ENCODE assay signal across 12 mouse cellular contexts in genomic region chr2:33918824-33919223, GRCm38 (mm10). TPM values are rescaled to one million over a fixed set of nuclear protein-coding genes. Genes with fewer than 3 reads are reported as not detected.
A peak's percentile ranks its signal among the peaks of the same experiment; 100 is the strongest.
DNase-seq lines count a peak whose midpoint lies in the region; ATAC-seq and TF ChIP-seq lines count a peak whose summit lies in the region.
"Had no signal": no experiment of that assay in that cellular context is flagged by ENCODE, and none has a peak within 500 bp of the region (broad histone marks: within the 10 kb centered on the region; RNA-seq: fewer than 3 reads in every experiment).

No protein-coding gene starts in this region.

- TF ChIP-seq EP300 in CH12.LX (IDR thresholded peaks at IDR 0.05; ENCODE audit: low read length): no peak

- no peak overlapping the region for H3K9ac ChIP-seq in CH12.LX (ENCODE audit: insufficient read depth, low read depth)
- no peak overlapping the region for H3K9ac ChIP-seq in midbrain, embryonic 13.5 days (replicated peaks)
- H3K9ac ChIP-seq: limb, embryonic 15.5 days had no signal

- 74% methylated on average over 3 of the region's 3 CpGs for WGBS in kidney, adult 2 months
- 97% methylated on average over 3 of the region's 3 CpGs for WGBS in thymus, adult 2 months
- 85% methylated on average over 3 of the region's 3 CpGs for WGBS in midbrain, embryonic 13.5 days

- peak; percentile 7 for DNase-seq in kidney, adult 2 months
- DNase-seq in kidney, adult 18-20 months: no peak
- DNase-seq in CH12.LX (ENCODE audit: extremely low read depth): peak; percentile 42
- peak; percentile 44 to 57 for DNase-seq in kidney, postnatal 4 days
- no peak for DNase-seq in thymus, adult 2 months
- no peak for DNase-seq in gastrocnemius, adult 8-10 months (ENCODE audit: low spot score in 2 of 2)
- DNase-seq: cerebellum, adult 11 months had no signal

- ATAC-seq in common myeloid progenitor, adult 5-6 weeks (replicated peaks; ENCODE audit: low read depth, poor library complexity, severe bottlenecking): peak; percentile 76
- no peak for ATAC-seq in midbrain, embryonic 13.5 days
- ATAC-seq: activated CD4-positive, CD25-positive, alpha-beta regulatory T cell, adult 4 months had no signal

- in situ Hi-C loops in CH12.LX (cut with MboI; ENCODE audit: low pct_ligation_motif_present, low pct_unique_long_range_greater_than_20kb, low sequenced_read_pairs): no loop called here

- no peaks in the 10 kb centered on the region for H3K27me3 ChIP-seq in kidney, adult 2 months (replicated peaks; ENCODE audit: control insufficient read depth, insufficient read depth, low read length)
- H3K27me3 ChIP-seq in CH12.LX (replicated peaks): no peaks in the 10 kb centered on the region
- no peaks in the 10 kb centered on the region for H3K27me3 ChIP-seq in thymus, adult 2 months (ENCODE audit: control insufficient read depth, insufficient read depth, low read length)
- no peaks in the 10 kb centered on the region for H3K27me3 ChIP-seq in midbrain, embryonic 13.5 days

- H3K4me3 ChIP-seq in kidney, adult 2 months (ENCODE audit: insufficient read depth, low read depth, low read length): no peak overlapping the region
- no peak overlapping the region for H3K4me3 ChIP-seq in CH12.LX (replicated peaks in 1 of 3; ENCODE audit: low read depth in 2 of 3, low read length in 2 of 3, poor library complexity in 1 of 3)
- H3K4me3 ChIP-seq in thymus, adult 2 months (ENCODE audit: control insufficient read depth, insufficient read depth, low read length): no peak overlapping the region
- no peak overlapping the region for H3K4me3 ChIP-seq in midbrain, embryonic 13.5 days (replicated peaks)
- H3K4me3 ChIP-seq: gastrocnemius, adult 2 months; limb, embryonic 15.5 days had no signal

- no peak for TF ChIP-seq POLR2A in kidney, adult 2 months (IDR thresholded peaks at IDR 0.05; ENCODE audit: low read depth, low read length)
- no peak for TF ChIP-seq POLR2A in CH12.LX (IDR thresholded peaks at IDR 0.05; ENCODE audit: low read depth, low read length)
- no peak for TF ChIP-seq POLR2A in thymus, adult 2 months (IDR thresholded peaks at IDR 0.05; ENCODE audit: control insufficient read depth, extremely low read depth, insufficient read depth, low read length, poor library complexity)

- H3K9me3 ChIP-seq in CH12.LX (replicated peaks; ENCODE audit: low read length): no peaks in the 10 kb centered on the region
- 0 out of 2 replicates have a peak, but pooled peaks cover 3% of the 10 kb centered on the region for H3K9me3 ChIP-seq in midbrain, embryonic 13.5 days
- H3K9me3 ChIP-seq: limb, embryonic 15.5 days had no signal

- H3K79me2 ChIP-seq in CH12.LX (replicated peaks; ENCODE audit: control insufficient read depth, extremely low read depth, insufficient read depth, poor library complexity, severe bottlenecking): no peaks in the 10 kb centered on the region

- H3K4me1 ChIP-seq in kidney, adult 2 months (ENCODE audit: control insufficient read depth, insufficient read depth, low read length): no peaks in the 10 kb centered on the region
- peaks cover 12 to 27% of the 10 kb centered on the region in 2 experiments for H3K4me1 ChIP-seq in CH12.LX (ENCODE audit: control insufficient read depth in 1 of 2, insufficient read depth in 2 of 2)
- H3K4me1 ChIP-seq in thymus, adult 2 months (replicated peaks; ENCODE audit: control insufficient read depth, insufficient read depth, low read length): peaks cover 7% of the 10 kb centered on the region
- peaks cover 12% of the 10 kb centered on the region for H3K4me1 ChIP-seq in midbrain, embryonic 13.5 days (replicated peaks)

- TF ChIP-seq RAD21 in CH12.LX (IDR thresholded peaks at IDR 0.05; ENCODE audit: low read depth, low read length): no peak

- no peaks in the 10 kb centered on the region for H3K36me3 ChIP-seq in kidney, adult 2 months (ENCODE audit: control insufficient read depth, insufficient read depth, low read length)
- H3K36me3 ChIP-seq in CH12.LX (replicated peaks in 1 of 2; ENCODE audit: control insufficient read depth in 1 of 2, insufficient read depth in 1 of 2, low read length in 1 of 2): no peaks in the 10 kb centered on the region
- H3K36me3 ChIP-seq in thymus, adult 2 months (ENCODE audit: control insufficient read depth, insufficient read depth, low read length): no peaks in the 10 kb centered on the region
- no peaks in the 10 kb centered on the region for H3K36me3 ChIP-seq in midbrain, embryonic 13.5 days
- H3K36me3 ChIP-seq: limb, embryonic 15.5 days had no signal

- H3K27ac ChIP-seq in kidney, adult 2 months (ENCODE audit: insufficient read depth, low read depth, low read length): no peak overlapping the region
- no peak overlapping the region for H3K27ac ChIP-seq in CH12.LX (ENCODE audit: insufficient read depth, low read depth)
- no peak overlapping the region for H3K27ac ChIP-seq in thymus, adult 2 months (ENCODE audit: control insufficient read depth, insufficient read depth, low read length)
- no peak overlapping the region for H3K27ac ChIP-seq in midbrain, embryonic 13.5 days
- H3K27ac ChIP-seq: gastrocnemius, adult 2 months; limb, embryonic 15.5 days had no signal

- TF ChIP-seq CTCF in kidney, adult 2 months (conservative IDR thresholded peaks at IDR 0.05; ENCODE audit: insufficient read depth, insufficient read length, low read depth, low read length): no peak
- TF ChIP-seq CTCF in CH12.LX (conservative IDR thresholded peaks at IDR 0.05 in 1 of 2, IDR thresholded peaks at IDR 0.05 in 1 of 2; ENCODE audit: low read depth in 2 of 2, low read length in 2 of 2): no peak
- no peak for TF ChIP-seq CTCF in thymus, adult 2 months (IDR thresholded peaks at IDR 0.05; ENCODE audit: borderline replicate concordance, control insufficient read depth, extremely low read depth, insufficient read depth, low read length, poor library complexity)

- dilution Hi-C loops in CH12.LX (cut with MboI; ENCODE audit: extremely low pct_ligation_motif_present, extremely low pct_unique_long_range_greater_than_20kb, low sequenced_read_pairs): no loop called here

- H3K4me2 ChIP-seq in CH12.LX (ENCODE audit: insufficient read depth, low read depth, poor library complexity, severe bottlenecking): no peak overlapping the region
- H3K4me2 ChIP-seq in midbrain, embryonic 13.5 days (replicated peaks): no peak overlapping the region
- H3K4me2 ChIP-seq: limb, embryonic 15.5 days had no signal

TF ChIP-seq in CH12.LX, 34 proteins besides CTCF, POLR2A, EP300 and RAD21:
- TF ChIP-seq ZKSCAN1 (IDR thresholded peaks at IDR 0.05; ENCODE audit: borderline replicate concordance, low read depth, low read length): no peak
- TF ChIP-seq SIN3A (IDR thresholded peaks at IDR 0.05; ENCODE audit: low read length): no peak
- no peak for TF ChIP-seq MAX (IDR thresholded peaks at IDR 0.05; ENCODE audit: low read length)
- TF ChIP-seq ZC3H11A (IDR thresholded peaks at IDR 0.05; ENCODE audit: low read depth, low read length): no peak
- TF ChIP-seq MYC (IDR thresholded peaks at IDR 0.05; ENCODE audit: low read depth, low read length): no peak
- no peak for TF ChIP-seq HCFC1 (IDR thresholded peaks at IDR 0.05; ENCODE audit: low read depth, low read length)
- TF ChIP-seq BHLHE40 (IDR thresholded peaks at IDR 0.05; ENCODE audit: low read depth, low read length): no peak
- TF ChIP-seq GABPA (IDR thresholded peaks at IDR 0.05; ENCODE audit: insufficient replicate concordance, low read depth, low read length): no peak
- no peak for TF ChIP-seq ELF1 (IDR thresholded peaks at IDR 0.05; ENCODE audit: low read depth, low read length)
- TF ChIP-seq POLR2AphosphoS2 (IDR thresholded peaks at IDR 0.05; ENCODE audit: low read depth, low read length): no peak
- TF ChIP-seq KAT2A (IDR thresholded peaks at IDR 0.05; ENCODE audit: insufficient replicate concordance, low read length): no peak
- no peak for TF ChIP-seq MAFK (IDR thresholded peaks at IDR 0.05; ENCODE audit: insufficient replicate concordance, low read length)
- no peak for TF ChIP-seq E2F4 (IDR thresholded peaks at IDR 0.05; ENCODE audit: insufficient replicate concordance, low read depth, low read length)
TF ChIP-seq in CH12.LX: peak in this region for 0.

RNA-seq across cellular contexts. Expression of gene Mvb12b, which starts 31.1 kb away (rescaled TPM):
- polyA plus RNA-seq in kidney, adult 2 months (2012; rRNA removed): 29.2 and 34.5 TPM in 2 replicates
- total RNA-seq in CH12.LX (2012; rRNA removed) (11.5 and 16.7 TPM in 2 replicates), CH12.LX (2014; rRNA removed) (3.0 and 3.1 TPM in 2 replicates)
- polyA plus RNA-seq in CH12.LX (2012; ENCODE audit: insufficient read length, low read depth): 5.1 and 5.3 TPM in 2 replicates
- 19.5 and 25.3 TPM in 2 replicates for total RNA-seq in common myeloid progenitor, adult 5-6 weeks (2017)
- 79.3 and 94.9 TPM in 2 replicates for polyA plus RNA-seq in thymus, adult 2 months (2012; rRNA removed)
- polyA plus RNA-seq in midbrain, embryonic 13.5 days (2015; fragmentation: Nextera tagmentation; extraction: Ambion mirVana): 68.1 and 73.0 TPM in 2 replicates
- 10 to 100 TPM; 31.9 to 41.4 (median 34.4) TPM for total RNA-seq in gastrocnemius, adult 8-10 months (2022)

Comparison
In these comparisons a context has a peak if more than half of its experiments do, and no peak if none do; other contexts are left out.
1. DNase-seq: peak in kidney, adult 2 months (single experiment), CH12.LX (single experiment) and kidney, postnatal 4 days (2 of 2); none in kidney, adult 18-20 months (single experiment), thymus, adult 2 months (single experiment) and gastrocnemius, adult 8-10 months (0 of 2).